Mouse (Mus musculus) embryonic facial prominence, embryonic 11.5 days (tissue): ENCODE measurements around the gene Gm20388. TPM values are rescaled to one million over a fixed set of nuclear protein-coding genes. Genes with fewer than 3 reads are reported as not detected.

Experiments
- ATAC-seq: fragments of 200-750 bp; cut with Nextera tagmentation; replicated peaks from 2 replicates; pipeline ENCODE4 v1.8.0; 2017; ENCODE audit warnings: low read depth; ENCODE audit not compliant: insufficient number of reproducible peaks, low FRiP score, low TSS enrichment
- DNase-seq: peaks from one replicate; pipeline ENCODE4 v3.0.0-alpha.2; 2015; ENCODE audit warnings: low spot score
- H3K27ac ChIP-seq: fragments of 300-500 bp; sonication (generic); replicated peaks from 2 replicates; pipeline ENCODE4 v1.5.1; 2014; ENCODE audit warnings: mild to moderate bottlenecking, low read depth, low read length, control low read depth
- H3K27me3 ChIP-seq: fragments of 300-500 bp; sonication (generic); 2 replicates; pipeline ENCODE4 v1.6.1; 2014; ENCODE audit warnings: mild to moderate bottlenecking, low read length, moderate library complexity, mixed read lengths; ENCODE audit not compliant: control insufficient read depth, insufficient read depth
- H3K36me3 ChIP-seq: fragments of 300-500 bp; sonication (generic); replicated peaks from 2 replicates; pipeline ENCODE4 v1.6.1; 2014; ENCODE audit warnings: low read depth, mild to moderate bottlenecking, low read length, moderate library complexity, mixed read lengths; ENCODE audit not compliant: control insufficient read depth, insufficient read depth
- H3K4me1 ChIP-seq: fragments of 300-500 bp; sonication (generic); 2 replicates; pipeline ENCODE4 v1.6.1; 2014; ENCODE audit warnings: low read length, mixed read lengths; ENCODE audit not compliant: control insufficient read depth, insufficient read depth
- H3K4me2 ChIP-seq: fragments of 300-500 bp; sonication (generic); 2 replicates; pipeline ENCODE4 v1.6.1; 2014; ENCODE audit warnings: low read depth, mild to moderate bottlenecking, control low read depth, low read length, moderate library complexity
- H3K4me3 ChIP-seq: fragments of 300-500 bp; sonication (generic); 2 replicates; pipeline ENCODE4 v1.5.1; 2014; ENCODE audit warnings: low read depth, low read length, control low read depth
- H3K9ac ChIP-seq: fragments of 300-500 bp; sonication (generic); replicated peaks from 2 replicates; pipeline ENCODE4 v1.6.1; 2014; ENCODE audit warnings: mild to moderate bottlenecking, control low read depth, low read length
- H3K9me3 ChIP-seq: fragments of 300-500 bp; sonication (generic); replicated peaks from 2 replicates; pipeline ENCODE4 v1.6.1; 2016; ENCODE audit warnings: mild to moderate bottlenecking, low read length, inconsistent platforms, mixed read lengths; ENCODE audit not compliant: control insufficient read depth
- WGBS: fragments of 180-500 bp; shearing (Covaris S2); extraction: QIAGEN DNeasy Blood & Tissue Kit; methylation state at CpG from one replicate; pipeline ENCODE4 v1.1.7; 2014; 5-methylcytosine and 5-hydroxymethylcytosine counted together
- polyA plus RNA-seq: library from polyadenylated mRNA; unstranded; fragments of >200 nt; fragmentation: Nextera tagmentation; extraction: Ambion mirVana; gene quantifications from 2 replicates; pipeline ENCODE4 v1.2.1, GENCODE M21; 2014

Gm20388 gene
- polyA plus RNA-seq, 1 experiment from 2014 or later = 3.1 TPM

DNA sequence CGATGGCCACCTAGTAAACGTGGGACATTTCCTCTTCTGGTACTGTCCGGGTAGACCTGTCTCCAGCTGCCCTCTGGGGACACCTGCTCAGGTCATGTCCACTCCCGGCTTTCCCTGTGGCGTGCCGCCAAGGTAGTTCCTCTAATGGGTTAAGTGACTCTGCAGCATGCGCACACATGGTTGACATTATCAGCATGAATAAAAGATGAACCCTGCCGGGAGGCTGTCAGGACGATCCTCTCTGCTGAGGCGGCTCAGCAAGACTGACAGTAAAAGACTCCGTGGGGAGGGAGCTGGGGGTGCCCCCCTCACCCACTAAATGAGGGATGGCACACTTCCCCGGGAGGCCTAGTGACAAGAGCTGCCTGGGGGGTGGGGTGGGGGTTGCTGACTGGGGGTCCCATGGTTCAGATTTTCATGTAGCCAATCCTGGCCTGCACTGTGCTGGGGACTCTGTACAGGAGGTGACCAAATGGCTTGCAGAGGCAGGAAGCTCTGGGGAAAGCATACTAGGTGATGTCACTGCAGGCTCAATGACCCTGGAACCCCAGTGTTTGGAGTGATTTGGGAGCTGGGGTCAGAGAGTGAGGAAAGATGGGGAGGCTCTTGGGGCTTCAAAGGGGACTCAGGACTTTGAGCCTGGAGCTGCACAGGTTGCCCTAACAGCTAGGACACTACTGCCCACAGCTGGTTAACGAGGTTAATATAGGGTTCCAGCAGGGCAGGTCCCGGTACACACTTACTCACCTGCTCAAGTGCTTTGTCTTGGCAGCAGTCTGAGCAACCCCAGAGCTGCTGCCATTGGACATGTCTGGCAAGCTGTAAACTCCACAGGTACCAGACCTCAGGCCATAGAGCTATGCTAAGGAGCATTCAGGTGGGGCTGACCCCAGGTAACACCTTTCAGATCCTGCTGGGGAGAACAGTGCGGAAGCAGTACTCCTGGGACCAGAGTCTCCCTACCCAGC lies 487.1 kb downstream of the Gm20388 start:
- Histone ChIP-seq H3K4me3 (no peak overlapping the region), H3K4me1 (peaks cover 5% of the 10 kb centered on the region; the same call in 1 of the 2 replicates), H3K36me3 (no peaks in the 10 kb centered on the region; the same call in 1 of the 2 replicates), H3K9ac (no peak overlapping the region), H3K27me3 (no peaks in the 10 kb centered on the region), H3K4me2 (no peak overlapping the region), H3K9me3 (no peaks in the 10 kb centered on the region), H3K27ac (0 out of 2 replicates have a peak overlapping the region, but pooled peaks have one; percentile 20)
- ATAC-seq (peak; percentile 40; the same call in 1 of the 2 replicates), DNase-seq (peak; percentile 67)
- 37% methylated on average over 15 of the region's 15 CpGs for WGBS

DNA sequence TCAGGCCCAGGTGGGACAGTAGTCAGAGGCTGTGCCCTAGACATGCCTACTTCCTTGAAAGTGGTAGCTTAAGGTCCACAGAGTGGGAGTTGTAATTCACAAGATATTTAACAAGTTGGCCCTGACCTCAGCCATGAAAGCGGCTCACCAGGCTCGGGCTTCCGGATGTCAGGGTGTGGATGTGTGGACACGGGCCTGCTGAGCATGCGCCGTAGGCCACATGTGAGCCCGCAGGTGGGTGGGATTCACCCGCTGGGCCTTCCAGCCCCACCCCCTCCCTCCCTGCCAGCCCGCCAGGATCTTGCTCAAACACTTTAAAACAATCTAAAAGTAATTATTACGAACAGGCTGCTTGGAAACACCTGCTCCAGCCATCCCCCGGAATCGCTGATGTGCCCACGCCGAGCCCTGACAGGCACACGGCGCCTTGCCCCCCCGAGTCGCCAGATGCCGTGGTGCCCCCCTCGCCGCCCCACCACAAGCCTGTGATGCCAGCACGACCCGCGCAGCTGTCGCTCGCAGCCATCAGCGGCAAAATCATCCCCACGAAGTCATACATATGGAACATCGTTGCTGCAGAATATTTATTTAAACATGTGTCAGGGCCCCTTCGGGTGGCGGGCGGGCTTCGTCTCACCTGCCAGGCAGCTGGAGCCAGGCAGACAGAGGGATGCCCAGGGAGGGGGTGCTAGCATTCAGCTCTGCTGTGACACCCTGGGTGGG lies 488.7 kb downstream of the Gm20388 start:
- ATAC-seq = no peak
- no peak overlapping the region; the same call in 1 of the 2 replicates for H3K4me2 ChIP-seq

DNA sequence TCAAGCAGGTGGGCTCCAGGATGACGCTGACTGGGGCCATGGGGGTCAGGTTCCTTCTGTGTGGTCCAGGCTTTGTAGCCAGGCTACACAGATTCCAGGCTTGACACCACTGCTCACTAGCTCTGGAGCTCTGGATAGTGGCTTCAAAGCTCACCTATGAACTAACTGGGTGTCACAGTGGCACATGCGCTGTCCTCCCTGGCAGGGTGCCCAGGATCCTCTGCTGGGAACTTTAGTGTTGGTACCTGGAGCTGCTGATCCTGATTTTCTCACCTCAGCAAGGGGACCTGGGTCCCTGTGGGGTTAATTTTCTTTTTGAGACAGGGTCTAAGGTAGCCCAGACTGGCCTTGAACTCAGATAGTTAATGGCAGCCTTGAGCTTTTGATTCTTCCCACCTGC lies 490.6 kb downstream of the Gm20388 start:
- H3K36me3 ChIP-seq = no peaks in the 10 kb centered on the region; the same call in 1 of the 2 replicates
- no peak overlapping the region for H3K4me3 ChIP-seq
- H3K9me3 ChIP-seq = no peaks in the 10 kb centered on the region
- no peak overlapping the region for H3K9ac ChIP-seq
- WGBS = 78% methylated on average over 2 of the region's 2 CpGs
- no peaks in the 10 kb centered on the region for H3K27me3 ChIP-seq
- no peak for DNase-seq
- no peak for ATAC-seq
- H3K4me1 ChIP-seq = peaks cover 5% of the 10 kb centered on the region; the same call in 1 of the 2 replicates
- H3K4me2 ChIP-seq = no peak overlapping the region
- H3K27ac ChIP-seq = no peak overlapping the region

More for the DNA sequence above, 488.7 kb downstream of the Gm20388 start:
- H3K4me3 ChIP-seq = no peak overlapping the region
- no peak overlapping the region for H3K27ac ChIP-seq
- peaks cover 5% of the 10 kb centered on the region; the same call in 1 of the 2 replicates for H3K4me1 ChIP-seq
- DNase-seq = no peak
- no peaks in the 10 kb centered on the region for H3K9me3 ChIP-seq
- WGBS = 64% methylated on average over 33 of the region's 33 CpGs
- no peaks in the 10 kb centered on the region for H3K27me3 ChIP-seq
- H3K36me3 ChIP-seq = no peaks in the 10 kb centered on the region; the same call in 1 of the 2 replicates
- H3K9ac ChIP-seq = no peak overlapping the region

DNA sequence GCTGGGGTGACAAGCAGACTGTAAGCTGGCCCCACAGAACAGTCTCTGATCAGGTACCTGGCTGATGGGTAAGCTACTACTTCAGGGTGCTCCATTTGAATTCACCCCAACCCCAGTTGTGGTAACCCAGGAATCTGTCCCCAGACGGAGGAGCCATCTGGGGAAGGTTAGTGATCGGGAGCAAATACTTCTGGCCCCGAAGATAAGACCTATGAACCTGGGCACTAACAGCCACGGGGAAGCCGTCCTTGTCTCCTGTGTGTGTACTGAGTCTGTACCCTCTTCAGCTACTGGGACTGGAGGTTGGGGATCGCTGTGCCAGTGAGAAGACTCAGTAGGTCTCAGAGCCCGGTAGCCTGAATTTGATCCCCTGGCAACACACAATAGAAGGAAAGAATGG lies 491.1 kb downstream of the Gm20388 start:
- Histone ChIP-seq H3K4me3 (no peak overlapping the region), H3K27ac (no peak overlapping the region), H3K9me3 (no peaks in the 10 kb centered on the region), H3K4me1 (peaks cover 5% of the 10 kb centered on the region; the same call in 1 of the 2 replicates), H3K9ac (no peak overlapping the region), H3K4me2 (no peak overlapping the region), H3K27me3 (no peaks in the 10 kb centered on the region), H3K36me3 (no peaks in the 10 kb centered on the region; the same call in 1 of the 2 replicates)
- 85% methylated on average over 7 of the region's 7 CpGs for WGBS
- no peak for DNase-seq
- ATAC-seq = no peak

DNA sequence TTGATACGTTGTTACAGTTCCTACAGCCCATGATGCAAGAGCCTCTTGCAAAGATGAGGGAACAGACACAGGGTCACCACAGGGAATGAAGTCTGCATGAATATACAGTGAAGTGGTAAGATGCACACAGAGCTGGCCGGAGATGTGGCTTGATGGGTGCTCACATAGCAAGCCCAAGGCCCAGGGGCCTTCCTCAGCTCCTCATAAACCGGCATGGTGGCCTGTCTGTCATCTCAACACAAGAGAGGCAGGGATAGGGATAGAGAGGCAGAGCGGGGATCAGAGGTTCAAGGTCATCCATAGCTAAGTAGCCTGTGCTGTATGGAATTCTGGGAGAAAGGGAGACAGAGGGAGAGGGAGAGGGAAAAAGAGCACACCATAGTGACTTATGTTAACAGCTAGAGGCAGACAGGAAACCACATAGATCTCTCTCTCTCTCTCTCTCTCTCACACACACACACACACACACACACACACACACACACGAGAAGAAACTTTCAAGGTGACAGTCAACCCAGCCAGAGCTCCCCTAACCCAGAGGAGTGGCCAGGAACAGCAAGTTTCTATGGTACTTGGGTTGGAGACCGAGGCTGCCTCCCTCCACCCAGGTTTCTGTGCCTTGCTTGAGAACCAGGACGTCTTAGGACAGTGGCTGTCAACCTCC lies 493.1 kb downstream of the Gm20388 start:
- Histone ChIP-seq H3K4me2 (no peak overlapping the region), H3K9me3 (no peaks in the 10 kb centered on the region), H3K27me3 (no peaks in the 10 kb centered on the region), H3K9ac (no peak overlapping the region), H3K4me3 (no peak overlapping the region), H3K27ac (no peak overlapping the region), H3K4me1 (peaks cover 21% of the 10 kb centered on the region), H3K36me3 (no peaks in the 10 kb centered on the region; the same call in 1 of the 2 replicates)
- WGBS = 79% methylated on average over 7 of the region's 7 CpGs
- no peak for ATAC-seq
- no peak for DNase-seq

DNA sequence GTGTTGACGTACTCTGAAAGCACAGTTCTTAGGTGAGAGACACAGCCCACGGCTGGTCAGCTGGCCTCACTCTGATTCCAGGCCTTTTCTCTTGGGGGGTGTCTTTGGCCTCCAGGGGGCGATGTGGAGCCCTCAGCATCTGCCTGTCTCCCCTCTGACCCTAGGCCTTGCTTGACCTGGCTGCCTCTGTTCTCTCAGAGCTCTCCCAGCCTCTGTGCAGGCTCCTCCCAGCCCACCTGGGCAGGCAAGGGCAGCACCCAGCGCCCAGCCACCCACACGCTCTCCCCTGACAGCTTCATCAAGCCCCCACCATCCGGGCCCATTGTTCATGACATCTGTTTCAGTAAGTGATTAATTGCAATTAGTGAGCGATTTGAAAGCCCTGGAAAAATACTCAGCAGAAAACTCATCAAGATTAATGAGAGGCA lies 494.0 kb downstream of the Gm20388 start:
- Histone ChIP-seq H3K27me3 (no peaks in the 10 kb centered on the region), H3K4me2 (no peak overlapping the region), H3K36me3 (no peaks in the 10 kb centered on the region; the same call in 1 of the 2 replicates), H3K27ac (no peak overlapping the region), H3K9me3 (no peaks in the 10 kb centered on the region), H3K9ac (no peak overlapping the region), H3K4me1 (peaks cover 22% of the 10 kb centered on the region), H3K4me3 (no peak overlapping the region)
- DNase-seq (peak; percentile 57), ATAC-seq (no peak)
- 42% methylated on average over 7 of the region's 7 CpGs for WGBS

DNA sequence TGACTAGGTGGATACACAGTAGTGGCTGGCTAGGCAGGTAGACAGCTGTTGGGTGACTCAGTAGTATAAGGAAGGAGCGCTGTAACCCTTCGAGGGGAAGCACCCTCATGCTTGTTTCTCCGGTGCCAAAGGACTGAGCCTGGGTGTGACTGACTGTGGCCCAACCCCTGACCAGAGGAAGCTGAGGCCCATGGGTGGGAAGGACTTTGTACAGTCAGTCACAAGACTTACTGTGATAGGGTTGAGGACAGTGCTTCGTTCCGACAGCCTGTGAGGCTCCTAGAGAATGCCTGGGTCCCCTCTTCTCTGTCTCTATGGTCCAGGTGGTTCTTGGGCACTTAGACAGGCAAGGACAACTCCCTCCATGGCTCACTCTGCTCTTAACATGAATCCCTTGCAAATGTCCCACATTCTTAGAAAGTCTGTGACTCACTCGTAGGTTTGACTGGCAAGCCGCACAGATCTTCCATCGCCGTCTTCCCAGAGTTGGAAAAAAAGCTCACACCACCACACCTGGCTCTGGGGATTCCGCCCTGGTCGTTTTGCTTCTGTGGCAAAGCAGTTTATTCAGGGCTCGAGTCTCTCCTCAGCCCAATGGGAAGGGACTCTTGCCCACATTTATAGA lies 495.5 kb downstream of the Gm20388 start:
- WGBS = 92% methylated on average over 12 of the region's 12 CpGs
- no peak overlapping the region for H3K4me3 ChIP-seq
- H3K27ac ChIP-seq = no peak overlapping the region
- no peak overlapping the region for H3K4me2 ChIP-seq
- no peaks in the 10 kb centered on the region; the same call in 1 of the 2 replicates for H3K36me3 ChIP-seq
- peaks cover 24% of the 10 kb centered on the region for H3K4me1 ChIP-seq
- H3K27me3 ChIP-seq = no peaks in the 10 kb centered on the region
- H3K9ac ChIP-seq = no peak overlapping the region
- no peaks in the 10 kb centered on the region for H3K9me3 ChIP-seq
- ATAC-seq (no peak), DNase-seq (no peak)
